Mouse (Mus musculus) sigmoid colon, adult 10 weeks (tissue): Measurements from ENCODE around the gene Gm28305. TPM values are rescaled to one million over a fixed set of nuclear protein-coding genes. Genes with fewer than 3 reads are reported as not detected.

Source experiments
- polyA plus RNA-seq: library from polyadenylated mRNA; stranded (reverse); fragments of 350-450 nt; fragmentation: Illumina TruSeq; extraction: RNeasy Lipid Tissue Mini Kit (QIAGEN cat#74804); gene quantifications from one replicate; pipeline ENCODE4 v1.2.3, GENCODE M21; 2014; ENCODE audit warnings: low read depth, low replicate concordance

The Gm28305 gene
- not detected for polyA plus RNA-seq

GRCm38 (mm10) chr9:104040362-104040761 lies at the start of gene Gm28305:
Gm28305 (plus strand) TSS chr9:104040662.

GRCm38 (mm10) chr9:104001921-104002859 lies 38.3 kb upstream of the Gm28305 start, which contains the start of gene Nphp3:
Nphp3 (plus strand) TSS chr9:104002544.

GRCm38 (mm10) chr9:104062430-104063243 lies 22.2 kb downstream of the Gm28305 start, which contains the start of gene Uba5:
Uba5 (minus strand) TSS chr9:104063134.

GRCm38 (mm10) chr9:104063244-104063961 lies 22.9 kb downstream of the Gm28305 start, which contains the start of gene Acad11:
Acad11 (plus strand) TSS chr9:104063377.

Other genes starting within 250 kb of the Gm28305 start
- gene Nphp3, start 38.1 kb upstream of the Gm28305 start, polyA plus RNA-seq: 5.9 TPM
- 57.4 TPM for gene Uba5, start 22.5 kb downstream of the Gm28305 start, polyA plus RNA-seq
- 153 TPM for gene Acad11, start 22.7 kb downstream of the Gm28305 start, polyA plus RNA-seq
- 17.0 TPM for gene Ackr4, start 86.3 kb downstream of the Gm28305 start, polyA plus RNA-seq
- 86.6 TPM for gene Dnajc13, start 222.3 kb downstream of the Gm28305 start, polyA plus RNA-seq